Mouse (Mus musculus) G1E (cell line): ENCODE data around the gene Ccnd1. TPM values are rescaled to one million over a fixed set of nuclear protein-coding genes. Genes with fewer than 3 reads are reported as not detected.

ENCODE experiments used
- ATAC-seq: 2 replicates; pipeline ENCODE4 v1.8.0; 2016; ENCODE audit warnings: mild to moderate bottlenecking; ENCODE audit not compliant: insufficient number of reproducible peaks, poor library complexity, low FRiP score, severe bottlenecking; ENCODE audit errors: extremely low read depth
- DNase-seq: peaks from one replicate; pipeline ENCODE4 v3.0.0; 2012; ENCODE audit warnings: low spot score
- H3K27me3 ChIP-seq: 2 replicates; pipeline ENCODE4 v1.6.1; 2012; ENCODE audit warnings: mild to moderate bottlenecking, low read length, inconsistent platforms; ENCODE audit not compliant: insufficient read depth
- H3K36me3 ChIP-seq: replicated peaks from 2 replicates; pipeline ENCODE3; 2012; ENCODE audit warnings: mild to moderate bottlenecking, inconsistent platforms
- H3K4me1 ChIP-seq: 2 replicates; pipeline ENCODE4 v1.6.1; 2012; ENCODE audit warnings: low read depth, low read length, inconsistent platforms, mixed read lengths; ENCODE audit not compliant: insufficient read depth
- H3K4me3 ChIP-seq: 2 replicates; pipeline ENCODE4 v1.5.1; 2012; ENCODE audit warnings: low read depth, mild to moderate bottlenecking, inconsistent platforms, low read length, moderate library complexity, mixed read lengths
- H3K9me3 ChIP-seq: replicated peaks from 2 replicates; pipeline ENCODE4 v1.6.1; 2012; ENCODE audit warnings: inconsistent platforms
- CTCF ChIP-seq: IDR thresholded peaks from 2 replicates; pipeline ENCODE4 v1.5.1; 2012; ENCODE audit warnings: low read depth, low read length, inconsistent platforms, mixed read lengths
- GATA1 ChIP-seq: IDR thresholded peaks from 2 replicates; pipeline ENCODE4 v1.6.1; 2012; ENCODE audit warnings: borderline replicate concordance, low read length, inconsistent platforms, mixed read lengths
- GATA2 ChIP-seq: IDR thresholded peaks from 2 replicates; pipeline ENCODE4 v1.6.1; 2012; ENCODE audit warnings: low read depth, low read length, inconsistent platforms, borderline replicate concordance
- POLR2AphosphoS5 ChIP-seq: IDR thresholded peaks from 2 replicates; pipeline ENCODE4 v1.6.1; 2012; ENCODE audit warnings: low read depth, low read length, inconsistent platforms; ENCODE audit not compliant: insufficient replicate concordance
- TAL1 ChIP-seq: conservative IDR thresholded peaks from 2 replicates; pipeline ENCODE4 v1.6.1; 2012; ENCODE audit warnings: low read depth, low read length, inconsistent platforms, mixed read lengths
- polyA plus RNA-seq: library from polyadenylated mRNA; stranded (reverse); fragments of >175 nt; gene quantifications from 2 replicates; pipeline ENCODE4 v1.2.3, GENCODE M21; 2012
- total RNA-seq, 2 experiments: library from RNA; stranded (forward) in 1 of 2; stranded (reverse) in 1 of 2; fragments of 200-1000 nt in 1 of 2; fragments of >200 nt in 1 of 2; fragmentation: Nextera tagmentation in 1 of 2; gene quantifications; 2 replicates each; pipeline ENCODE4 v1.2.3; 2014 to 2017

The Ccnd1 gene
- total and polyA plus RNA-seq, 3 experiments, result 0.22 TPM; not detected in 2

- Histone ChIP-seq H3K4me3 (no peak overlapping the region), H3K27me3 (peaks cover 14% of the 10 kb centered on the region; the same call in 1 of the 2 replicates), H3K9me3 (no peaks in the 10 kb centered on the region), H3K4me1 (no peaks in the 10 kb centered on the region), H3K36me3 (no peaks in the 10 kb centered on the region)
- TF ChIP-seq GATA1 (no peak), POLR2AphosphoS5 (no peak), GATA2 (no peak), TAL1 (no peak), CTCF (no peak)
- ATAC-seq (no peak), DNase-seq (no peak)
Observed at GRCm38 (mm10) chr7:144958509-144959395, 19.0 kb upstream of the Ccnd1 start.

GRCm38 (mm10) chr7:144943254-144943653 lies 3.5 kb upstream of the Ccnd1 start:
- no peaks in the 10 kb centered on the region for H3K36me3 ChIP-seq
- no peak overlapping the region for H3K4me3 ChIP-seq

GRCm38 (mm10) chr7:144942744-144943135 lies 3.0 kb upstream of the Ccnd1 start:
- DNase-seq, result no peak
- TF ChIP-seq TAL1 (no peak), GATA2 (no peak), POLR2AphosphoS5 (no peak), GATA1 (no peak), CTCF (no peak)
- Histone ChIP-seq H3K4me1 (peaks cover 8% of the 10 kb centered on the region), H3K4me3 (no peak overlapping the region), H3K9me3 (no peaks in the 10 kb centered on the region), H3K36me3 (no peaks in the 10 kb centered on the region), H3K27me3 (peaks cover 58% of the 10 kb centered on the region)
- no peak for ATAC-seq

More at GRCm38 (mm10) chr7:144943254-144943653, 3.5 kb upstream of the Ccnd1 start:
- DNase-seq (no peak), ATAC-seq (no peak)
- TF ChIP-seq GATA1, result no peak
- TF ChIP-seq POLR2AphosphoS5, result no peak
- no peak for TF ChIP-seq TAL1
- TF ChIP-seq GATA2, result no peak
- TF ChIP-seq CTCF, result no peak
- no peaks in the 10 kb centered on the region for H3K9me3 ChIP-seq
- H3K4me1 ChIP-seq, result peaks cover 4% of the 10 kb centered on the region; the same call in 1 of the 2 replicates
- H3K27me3 ChIP-seq, result peaks cover 57% of the 10 kb centered on the region

GRCm38 (mm10) chr7:144942071-144942743 lies 2.5 kb upstream of the Ccnd1 start:
- H3K27me3 ChIP-seq, result peaks cover 61% of the 10 kb centered on the region
- H3K36me3 ChIP-seq, result no peaks in the 10 kb centered on the region
- H3K4me3 ChIP-seq, result no peak overlapping the region
- DNase-seq (no peak), ATAC-seq (no peak)
- peaks cover 13% of the 10 kb centered on the region for H3K4me1 ChIP-seq
- no peaks in the 10 kb centered on the region for H3K9me3 ChIP-seq
- TF ChIP-seq TAL1, result no peak
- no peak for TF ChIP-seq POLR2AphosphoS5
- no peak for TF ChIP-seq GATA2
- TF ChIP-seq GATA1, result no peak
- TF ChIP-seq CTCF, result no peak

GRCm38 (mm10) chr7:144941242-144941831 lies 1.6 kb upstream of the Ccnd1 start:
- no peak for TF ChIP-seq POLR2AphosphoS5
- TF ChIP-seq GATA1, result no peak
- no peak for TF ChIP-seq CTCF
- TF ChIP-seq TAL1, result no peak
- TF ChIP-seq GATA2, result no peak
- DNase-seq (no peak), ATAC-seq (no peak)
- Histone ChIP-seq H3K9me3 (no peaks in the 10 kb centered on the region), H3K4me1 (peaks cover 14% of the 10 kb centered on the region), H3K27me3 (peaks cover 69% of the 10 kb centered on the region), H3K4me3 (no peak overlapping the region), H3K36me3 (no peaks in the 10 kb centered on the region)

GRCm38 (mm10) chr7:144940585-144940984 lies 860 bp upstream of the Ccnd1 start:
- ATAC-seq (no peak), DNase-seq (no peak)
- H3K9me3 ChIP-seq, result no peaks in the 10 kb centered on the region
- no peak overlapping the region for H3K4me3 ChIP-seq
- H3K4me1 ChIP-seq, result peaks cover 14% of the 10 kb centered on the region
- H3K36me3 ChIP-seq, result no peaks in the 10 kb centered on the region
- H3K27me3 ChIP-seq, result peaks cover 74% of the 10 kb centered on the region
- TF ChIP-seq CTCF (no peak), GATA2 (no peak), POLR2AphosphoS5 (no peak), TAL1 (no peak), GATA1 (no peak)
